Mouse (Mus musculus) colon, adult 2 months (tissue): ENCODE results near the gene Atp6ap1. TPM values are rescaled to one million over a fixed set of nuclear protein-coding genes. Genes with fewer than 3 reads are reported as not detected.

Experiments used
- polyA plus RNA-seq: library from polyadenylated mRNA; depleted of rRNA; stranded (reverse); fragments of >200 nt; gene quantifications from 2 replicates; pipeline ENCODE4 v1.2.3, GENCODE M21; 2012; rRNA removed

Atp6ap1 gene
- 324 and 365 TPM in 2 replicates for polyA plus RNA-seq

GRCm38 (mm10) chrX:74296538-74297448 is at the start of gene Atp6ap1:
Gene Atp6ap1 (plus strand): TSS chrX:74297097.

DNA sequence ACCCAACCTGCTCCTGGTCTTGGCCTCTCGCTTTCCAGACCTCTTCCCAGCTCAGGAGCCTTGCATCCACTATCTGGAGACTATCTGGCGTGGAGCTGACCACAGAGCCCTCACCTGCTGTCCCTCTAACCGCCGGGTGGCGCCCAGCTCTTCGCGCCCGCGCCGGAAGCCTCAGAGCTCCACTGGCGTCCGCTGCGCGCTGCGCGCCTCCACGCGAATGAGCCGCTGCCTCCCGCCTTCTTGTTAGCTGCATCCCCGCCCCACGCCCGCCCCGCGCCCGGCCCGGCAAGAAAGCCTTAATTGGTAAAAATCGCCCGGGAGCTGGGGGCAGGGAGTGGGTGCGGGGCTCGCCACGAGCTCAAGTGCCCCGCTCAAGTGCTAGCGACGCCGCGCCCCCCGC is 47.3 kb upstream of the Atp6ap1 start, which contains the start of gene Flna:
Flna (minus strand) TSS at position 206 of the 400 bp plus-strand sequence.

GRCm38 (mm10) chrX:74254153-74254887 is 42.6 kb upstream of the Atp6ap1 start, which contains the start of gene Emd:
Gene Emd (plus strand): TSS chrX:74254687.

DNA sequence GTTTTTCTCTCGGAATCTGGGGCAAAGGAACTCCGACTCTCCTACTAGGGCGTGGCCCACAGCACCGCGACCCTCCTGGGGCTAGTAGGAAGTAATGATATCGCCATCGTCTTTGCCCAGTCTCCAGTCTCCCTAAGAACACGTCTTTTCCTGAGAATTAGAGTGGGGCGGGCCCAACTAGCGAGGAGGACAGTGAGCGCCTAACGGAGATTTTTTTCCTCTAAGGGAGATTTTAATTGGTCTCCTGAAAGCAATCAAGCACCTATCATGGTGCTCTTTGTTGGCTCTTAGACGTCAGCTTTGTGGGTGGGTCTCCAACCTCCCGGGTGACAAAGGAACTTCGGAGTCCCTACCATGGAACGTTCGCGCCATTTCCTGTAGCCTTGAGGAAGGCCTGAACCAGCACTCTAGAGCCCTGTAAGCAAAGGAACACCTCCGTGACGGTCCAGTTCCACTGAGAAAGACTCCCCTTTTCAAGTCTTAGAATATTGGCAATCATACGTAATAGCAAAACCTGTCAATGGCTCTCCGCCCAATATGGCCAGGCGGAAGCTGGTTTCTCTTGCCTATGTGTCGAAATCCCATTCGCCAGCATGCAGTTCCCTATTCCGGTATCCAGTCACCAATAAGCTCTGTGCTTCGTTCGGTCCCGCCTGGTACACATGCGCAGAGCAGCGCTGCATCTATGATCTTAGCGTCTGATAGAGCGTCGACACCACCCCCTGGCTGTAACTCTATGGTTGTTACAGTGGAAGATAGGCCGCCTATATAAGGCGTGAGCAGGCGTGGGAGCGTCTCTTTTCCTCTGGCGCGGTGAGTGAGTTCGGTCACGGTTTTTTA is 26.6 kb upstream of the Atp6ap1 start, which contains the start of gene Rpl10:
Rpl10 (plus strand) TSS at position 751 of the 840 bp plus-strand sequence.

GRCm38 (mm10) chrX:74281732-74282394 is 15.0 kb upstream of the Atp6ap1 start, which contains the start of the genes Taz and Dnase1l1:
Gene Taz (plus strand): TSS chrX:74281912.
Gene Dnase1l1 (minus strand): TSS chrX:74282337.

GRCm38 (mm10) chrX:74304867-74305700 is 8.2 kb downstream of the Atp6ap1 start, which contains the start of gene Gdi1:
Gene Gdi1 (plus strand): TSS chrX:74304998.

DNA sequence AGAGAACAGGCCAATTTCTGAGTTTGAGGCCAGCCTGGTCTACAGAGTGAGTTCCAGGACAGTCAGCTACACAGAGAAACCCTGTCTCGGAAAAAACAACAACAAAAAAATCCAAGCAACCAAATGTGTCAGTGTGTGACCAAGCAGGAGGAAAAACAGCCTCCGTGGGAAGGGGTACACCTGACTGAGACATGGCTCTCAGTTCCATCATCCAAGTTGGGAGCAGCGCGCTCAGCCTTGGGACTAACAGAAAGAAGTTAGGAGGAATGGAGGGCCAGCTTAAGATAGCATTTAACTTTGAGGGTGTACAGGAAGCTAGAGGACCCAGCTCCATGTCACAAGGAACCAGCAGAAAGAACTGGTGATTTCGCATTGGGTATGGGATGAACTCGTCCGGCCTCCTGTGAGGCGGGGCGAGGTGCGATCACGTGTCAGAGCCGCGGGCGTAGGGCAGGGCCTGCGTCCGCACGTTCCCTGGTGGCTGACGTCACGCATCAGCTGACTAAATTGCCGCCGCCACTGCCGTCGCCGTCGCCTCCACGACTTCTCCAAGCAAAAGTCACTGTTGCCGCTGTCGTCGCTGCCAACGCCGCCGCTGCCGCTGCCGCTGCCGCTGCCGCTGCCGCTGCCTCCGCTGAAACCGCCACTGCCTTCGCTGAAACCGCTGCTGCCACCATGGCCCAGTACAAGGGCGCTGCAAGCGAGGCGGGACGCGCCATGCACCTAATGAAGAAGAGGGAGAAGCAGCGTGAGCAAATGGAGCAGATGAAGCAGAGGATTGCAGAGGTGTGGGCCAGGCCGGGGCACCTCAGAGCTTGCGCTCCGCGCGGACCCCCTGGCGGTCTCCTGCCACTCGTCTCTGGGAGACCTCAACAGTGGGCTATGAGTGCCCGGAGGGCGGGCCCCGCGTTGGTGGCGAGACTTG is 15.9 kb downstream of the Atp6ap1 start, which contains the start of gene Fam50a:
Fam50a (plus strand) TSS at position 494 of the 925 bp plus-strand sequence.

GRCm38 (mm10) chrX:74328725-74329161 is 31.8 kb downstream of the Atp6ap1 start, which contains the start of gene Plxna3:
Gene Plxna3 (plus strand): TSS chrX:74329066.

DNA sequence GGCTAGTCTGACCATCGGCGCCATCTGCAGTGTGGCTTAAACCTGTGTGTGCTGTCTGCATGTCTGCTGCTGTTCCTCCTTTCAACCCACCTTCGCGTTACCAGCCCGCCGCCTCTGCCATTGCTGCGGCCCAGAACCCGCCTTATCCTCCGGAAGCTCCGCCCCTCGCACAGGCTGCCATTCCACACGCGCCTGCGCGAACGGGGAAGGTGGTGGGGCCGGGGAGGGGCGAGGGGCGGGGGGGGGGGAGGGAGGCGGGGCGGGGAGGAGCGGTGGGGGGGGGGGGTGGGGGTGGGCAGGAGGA is 56.5 kb downstream of the Atp6ap1 start, which contains the start of gene Lage3:
Lage3 (minus strand) TSS at position 152 of the 304 bp plus-strand sequence.

Other genes with a start within 250 kb of the Atp6ap1 start
- gene Opn1mw, start 169.6 kb upstream of the Atp6ap1 start, polyA plus RNA-seq: not detected in 2 replicates
- 3.6 and 3.7 TPM in 2 replicates for gene Mecp2, start 161.7 kb upstream of the Atp6ap1 start, polyA plus RNA-seq
- not detected in 2 replicates for gene Tex28, start 129.3 kb upstream of the Atp6ap1 start, polyA plus RNA-seq
- gene Tktl1, start 119.8 kb upstream of the Atp6ap1 start, polyA plus RNA-seq: not detected in 2 replicates
- 985 and 1,044 TPM in 2 replicates for gene Flna, start 47.3 kb upstream of the Atp6ap1 start, polyA plus RNA-seq
- gene Emd, start 42.4 kb upstream of the Atp6ap1 start, polyA plus RNA-seq: 48.3 and 63.7 TPM in 2 replicates
- 1,225 and 1,400 TPM in 2 replicates for gene Rpl10, start 26.3 kb upstream of the Atp6ap1 start, polyA plus RNA-seq
- 121 and 127 TPM in 2 replicates for gene Taz, start 15.2 kb upstream of the Atp6ap1 start, polyA plus RNA-seq
- 18.3 and 18.9 TPM in 2 replicates for gene Dnase1l1, start 14.8 kb upstream of the Atp6ap1 start, polyA plus RNA-seq
- gene Gdi1, start 7.9 kb downstream of the Atp6ap1 start, polyA plus RNA-seq: 94.5 and 119 TPM in 2 replicates
- 11.6 and 17.5 TPM in 2 replicates for gene Fam50a, start 15.9 kb downstream of the Atp6ap1 start, polyA plus RNA-seq
- 13.9 and 16.8 TPM in 2 replicates for gene Plxna3, start 32.0 kb downstream of the Atp6ap1 start, polyA plus RNA-seq
- 35.5 and 37.4 TPM in 2 replicates for gene Lage3, start 56.5 kb downstream of the Atp6ap1 start, polyA plus RNA-seq
- 38.4 and 49.9 TPM in 2 replicates for gene Ubl4a, start 76.1 kb downstream of the Atp6ap1 start, polyA plus RNA-seq
- 19.5 and 23.5 TPM in 2 replicates for gene Slc10a3, start 76.3 kb downstream of the Atp6ap1 start, polyA plus RNA-seq
- gene Fam3a, start 96.2 kb downstream of the Atp6ap1 start, polyA plus RNA-seq: 50.3 and 57.9 TPM in 2 replicates
- 11.9 and 17.9 TPM in 2 replicates for gene Ikbkg, start 96.2 kb downstream of the Atp6ap1 start, polyA plus RNA-seq
- gene G6pdx, start 132.1 kb downstream of the Atp6ap1 start, polyA plus RNA-seq: 25.1 and 31.0 TPM in 2 replicates
- gene Gm6880, start 184.3 kb downstream of the Atp6ap1 start, polyA plus RNA-seq: not detected in 2 replicates